Mouse (Mus musculus): ENCODE data around the gene Lgi1. TPM values are rescaled to one million over a fixed set of nuclear protein-coding genes. Genes with fewer than 3 reads are reported as not detected.

Lgi1 gene
- polyA plus RNA-seq, 1 experiment from 2014 or later = 1.6 TPM

- no peak for ATAC-seq (ENCODE audit: low FRiP score, low TSS enrichment)
- H3K4me1 ChIP-seq (ENCODE audit: control insufficient read depth, insufficient read depth, low read length) = no peaks in the 10 kb centered on the region
- H3K27ac ChIP-seq (ENCODE audit: low read depth, low read length) = no peak overlapping the region
- no peak overlapping the region for H3K4me3 ChIP-seq (ENCODE audit: low read length)
- no peak overlapping the region for H3K4me2 ChIP-seq (replicated peaks; ENCODE audit: low read depth, low read length)
- no peak overlapping the region for H3K9ac ChIP-seq (ENCODE audit: low read depth, low read length)
- no peaks in the 10 kb centered on the region for H3K9me3 ChIP-seq (ENCODE audit: control insufficient read depth, low read length)
- 89% methylated on average over 15 of the region's 15 CpGs for WGBS
- H3K36me3 ChIP-seq (ENCODE audit: control insufficient read depth, insufficient read depth, low read length) = no peaks in the 10 kb centered on the region
- H3K27me3 ChIP-seq (ENCODE audit: control insufficient read depth, insufficient read depth, low read length) = no peaks in the 10 kb centered on the region
Measured at GRCm38 (mm10) chr19:38274747-38275421, 10.5 kb downstream of the Lgi1 start.

GRCm38 (mm10) chr19:38276226-38276625 lies 11.9 kb downstream of the Lgi1 start:
- Histone ChIP-seq H3K36me3 (ENCODE audit: control insufficient read depth, insufficient read depth, low read length) (no peaks in the 10 kb centered on the region), H3K9ac (ENCODE audit: low read depth, low read length) (no peak overlapping the region), H3K4me2 (replicated peaks; ENCODE audit: low read depth, low read length) (no peak overlapping the region), H3K27ac (ENCODE audit: low read depth, low read length) (no peak overlapping the region), H3K27me3 (ENCODE audit: control insufficient read depth, insufficient read depth, low read length) (no peaks in the 10 kb centered on the region), H3K4me1 (ENCODE audit: control insufficient read depth, insufficient read depth, low read length) (no peaks in the 10 kb centered on the region), H3K9me3 (ENCODE audit: control insufficient read depth, low read length) (no peaks in the 10 kb centered on the region), H3K4me3 (ENCODE audit: low read length) (no peak overlapping the region)
- no peak for ATAC-seq (ENCODE audit: low FRiP score, low TSS enrichment)
- 91% methylated on average over 4 of the region's 4 CpGs for WGBS

- WGBS = 89% methylated on average over 10 of the region's 10 CpGs
- no peak for ATAC-seq (ENCODE audit: low FRiP score, low TSS enrichment)
- Histone ChIP-seq H3K4me1 (ENCODE audit: control insufficient read depth, insufficient read depth, low read length) (no peaks in the 10 kb centered on the region), H3K9me3 (ENCODE audit: control insufficient read depth, low read length) (no peaks in the 10 kb centered on the region), H3K27ac (ENCODE audit: low read depth, low read length) (no peak overlapping the region), H3K27me3 (ENCODE audit: control insufficient read depth, insufficient read depth, low read length) (no peaks in the 10 kb centered on the region), H3K4me2 (replicated peaks; ENCODE audit: low read depth, low read length) (no peak overlapping the region), H3K9ac (ENCODE audit: low read depth, low read length) (no peak overlapping the region), H3K36me3 (ENCODE audit: control insufficient read depth, insufficient read depth, low read length) (no peaks in the 10 kb centered on the region), H3K4me3 (ENCODE audit: low read length) (no peak overlapping the region)
Measured at GRCm38 (mm10) chr19:38280242-38280641, 15.9 kb downstream of the Lgi1 start.

GRCm38 (mm10) chr19:38282407-38282806 lies 18.1 kb downstream of the Lgi1 start:
- WGBS = 17% methylated on average over 2 of the region's 2 CpGs
- no peak overlapping the region for H3K4me2 ChIP-seq (replicated peaks; ENCODE audit: low read depth, low read length)
- no peaks in the 10 kb centered on the region for H3K4me1 ChIP-seq (ENCODE audit: control insufficient read depth, insufficient read depth, low read length)
- H3K27me3 ChIP-seq (ENCODE audit: control insufficient read depth, insufficient read depth, low read length) = no peaks in the 10 kb centered on the region
- peak; percentile 81 for ATAC-seq (ENCODE audit: low FRiP score, low TSS enrichment)
- H3K27ac ChIP-seq (ENCODE audit: low read depth, low read length) = no peak overlapping the region
- H3K36me3 ChIP-seq (ENCODE audit: control insufficient read depth, insufficient read depth, low read length) = no peaks in the 10 kb centered on the region
- peaks cover 3% of the 10 kb centered on the region; the same call in 1 of the 2 replicates for H3K9me3 ChIP-seq (ENCODE audit: control insufficient read depth, low read length)
- H3K4me3 ChIP-seq (ENCODE audit: low read length) = no peak overlapping the region
- H3K9ac ChIP-seq (ENCODE audit: low read depth, low read length) = no peak overlapping the region

- peaks cover 6% of the 10 kb centered on the region; the same call in 1 of the 2 replicates for H3K9me3 ChIP-seq (ENCODE audit: control insufficient read depth, low read length)
- no peak for ATAC-seq (ENCODE audit: low FRiP score, low TSS enrichment)
- WGBS = 79% methylated on average over 6 of the region's 6 CpGs
- H3K27me3 ChIP-seq (ENCODE audit: control insufficient read depth, insufficient read depth, low read length) = no peaks in the 10 kb centered on the region
- no peak overlapping the region for H3K4me2 ChIP-seq (replicated peaks; ENCODE audit: low read depth, low read length)
- no peak overlapping the region for H3K4me3 ChIP-seq (ENCODE audit: low read length)
- H3K4me1 ChIP-seq (ENCODE audit: control insufficient read depth, insufficient read depth, low read length) = no peaks in the 10 kb centered on the region
- H3K36me3 ChIP-seq (ENCODE audit: control insufficient read depth, insufficient read depth, low read length) = no peaks in the 10 kb centered on the region
- H3K9ac ChIP-seq (ENCODE audit: low read depth, low read length) = no peak overlapping the region
- no peak overlapping the region for H3K27ac ChIP-seq (ENCODE audit: low read depth, low read length)
Measured at GRCm38 (mm10) chr19:38288556-38288955, 24.2 kb downstream of the Lgi1 start.

- Histone ChIP-seq H3K27ac (ENCODE audit: low read depth, low read length) (no peak overlapping the region), H3K27me3 (ENCODE audit: control insufficient read depth, insufficient read depth, low read length) (no peaks in the 10 kb centered on the region), H3K9ac (ENCODE audit: low read depth, low read length) (no peak overlapping the region), H3K4me2 (replicated peaks; ENCODE audit: low read depth, low read length) (no peak overlapping the region), H3K4me1 (ENCODE audit: control insufficient read depth, insufficient read depth, low read length) (no peaks in the 10 kb centered on the region), H3K4me3 (ENCODE audit: low read length) (no peak overlapping the region), H3K36me3 (ENCODE audit: control insufficient read depth, insufficient read depth, low read length) (no peaks in the 10 kb centered on the region), H3K9me3 (ENCODE audit: control insufficient read depth, low read length) (0 out of 2 replicates have a peak, but pooled peaks cover 3% of the 10 kb centered on the region)
- 85% methylated on average over 6 of the region's 6 CpGs for WGBS
- ATAC-seq (ENCODE audit: low FRiP score, low TSS enrichment) = no peak
Measured at GRCm38 (mm10) chr19:38291432-38291831, 27.1 kb downstream of the Lgi1 start.

GRCm38 (mm10) chr19:38298018-38298626 lies 33.8 kb downstream of the Lgi1 start:
- WGBS = 11% methylated on average over 3 of the region's 3 CpGs
- H3K27me3 ChIP-seq (ENCODE audit: control insufficient read depth, insufficient read depth, low read length) = no peaks in the 10 kb centered on the region
- no peak overlapping the region for H3K4me2 ChIP-seq (replicated peaks; ENCODE audit: low read depth, low read length)
- H3K36me3 ChIP-seq (ENCODE audit: control insufficient read depth, insufficient read depth, low read length) = no peaks in the 10 kb centered on the region
- H3K4me1 ChIP-seq (ENCODE audit: control insufficient read depth, insufficient read depth, low read length) = no peaks in the 10 kb centered on the region
- H3K9ac ChIP-seq (ENCODE audit: low read depth, low read length) = no peak overlapping the region
- H3K9me3 ChIP-seq (ENCODE audit: control insufficient read depth, low read length) = no peaks in the 10 kb centered on the region
- H3K27ac ChIP-seq (ENCODE audit: low read depth, low read length) = no peak overlapping the region; the same call in 1 of the 2 replicates
- no peak overlapping the region for H3K4me3 ChIP-seq (ENCODE audit: low read length)
- peak; percentile 39; the same call in 1 of the 2 replicates for ATAC-seq (ENCODE audit: low FRiP score, low TSS enrichment)

GRCm38 (mm10) chr19:38308116-38308515 lies 43.8 kb downstream of the Lgi1 start:
- no peak overlapping the region for H3K9ac ChIP-seq (ENCODE audit: low read depth, low read length)

GRCm38 (mm10) chr19:38315099-38315498 lies 50.8 kb downstream of the Lgi1 start:
- 87% methylated on average over 7 of the region's 7 CpGs for WGBS

More at GRCm38 (mm10) chr19:38308116-38308515, 43.8 kb downstream of the Lgi1 start:
- Histone ChIP-seq H3K9me3 (ENCODE audit: control insufficient read depth, low read length) (no peaks in the 10 kb centered on the region), H3K4me1 (ENCODE audit: control insufficient read depth, insufficient read depth, low read length) (no peaks in the 10 kb centered on the region), H3K27ac (ENCODE audit: low read depth, low read length) (no peak overlapping the region), H3K4me3 (ENCODE audit: low read length) (no peak overlapping the region), H3K36me3 (ENCODE audit: control insufficient read depth, insufficient read depth, low read length) (no peaks in the 10 kb centered on the region), H3K27me3 (ENCODE audit: control insufficient read depth, insufficient read depth, low read length) (no peaks in the 10 kb centered on the region), H3K4me2 (replicated peaks; ENCODE audit: low read depth, low read length) (no peak overlapping the region)
- 93% methylated on average over 8 of the region's 8 CpGs for WGBS
- no peak for ATAC-seq (ENCODE audit: low FRiP score, low TSS enrichment)

More at GRCm38 (mm10) chr19:38315099-38315498, 50.8 kb downstream of the Lgi1 start:
- no peak overlapping the region for H3K4me3 ChIP-seq (ENCODE audit: low read length)
- no peak overlapping the region for H3K4me2 ChIP-seq (replicated peaks; ENCODE audit: low read depth, low read length)
- ATAC-seq (ENCODE audit: low FRiP score, low TSS enrichment) = no peak
- H3K36me3 ChIP-seq (ENCODE audit: control insufficient read depth, insufficient read depth, low read length) = no peaks in the 10 kb centered on the region
- no peak overlapping the region for H3K27ac ChIP-seq (ENCODE audit: low read depth, low read length)
- no peaks in the 10 kb centered on the region for H3K9me3 ChIP-seq (ENCODE audit: control insufficient read depth, low read length)
- no peaks in the 10 kb centered on the region for H3K4me1 ChIP-seq (ENCODE audit: control insufficient read depth, insufficient read depth, low read length)
- H3K27me3 ChIP-seq (ENCODE audit: control insufficient read depth, insufficient read depth, low read length) = no peaks in the 10 kb centered on the region
- H3K9ac ChIP-seq (ENCODE audit: low read depth, low read length) = no peak overlapping the region
